Mouse (Mus musculus): ENCODE data around the gene Gabrb3.

DNA sequence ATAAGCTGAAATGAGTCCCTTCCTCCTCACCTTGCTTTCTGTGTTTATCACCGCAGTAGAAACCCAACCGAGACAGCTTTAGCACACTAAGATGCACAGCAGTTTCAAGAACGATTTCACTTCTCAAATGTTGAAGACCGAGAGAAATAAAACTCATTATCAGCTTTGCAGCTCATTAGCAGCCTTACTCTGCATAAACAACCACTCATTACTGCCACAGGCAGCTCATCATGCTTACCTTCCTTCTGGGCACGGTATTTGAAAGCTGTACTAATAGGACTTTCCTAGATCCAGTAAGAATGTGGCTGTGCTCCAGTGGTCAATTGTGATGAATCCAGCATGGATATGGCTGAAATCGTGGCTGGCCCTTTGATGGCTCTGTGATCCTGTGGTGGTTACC is 67.4 kb downstream of the Gabrb3 start:
- no peak for TF ChIP-seq CTCF (IDR thresholded peaks at IDR 0.05; ENCODE audit: control insufficient read depth, insufficient read depth, insufficient replicate concordance, low read depth, low read length)
- no peak for TF ChIP-seq POLR2A (IDR thresholded peaks at IDR 0.05; ENCODE audit: control insufficient read depth, low read depth, low read length)
